Mouse (Mus musculus) activated CD4-positive, CD25-positive, alpha-beta regulatory T cell, adult 4 months (primary cell): ENCODE measurements at regions not wholly inside any gene's neighbourhood (a gene's known extent, or its start where the extent isn't known, plus 50 kb on each side); places are given as distances from the start of the nearest gene placed in this dataset.
"Not testable (repeated sequence)": the region's sequence is repeated elsewhere in the genome, so short reads cannot be mapped to it uniquely, and the experiment has no call there.

ENCODE experiments used
- ATAC-seq: one replicate; pipeline ENCODE4 v1.8.0; 2017

DNA sequence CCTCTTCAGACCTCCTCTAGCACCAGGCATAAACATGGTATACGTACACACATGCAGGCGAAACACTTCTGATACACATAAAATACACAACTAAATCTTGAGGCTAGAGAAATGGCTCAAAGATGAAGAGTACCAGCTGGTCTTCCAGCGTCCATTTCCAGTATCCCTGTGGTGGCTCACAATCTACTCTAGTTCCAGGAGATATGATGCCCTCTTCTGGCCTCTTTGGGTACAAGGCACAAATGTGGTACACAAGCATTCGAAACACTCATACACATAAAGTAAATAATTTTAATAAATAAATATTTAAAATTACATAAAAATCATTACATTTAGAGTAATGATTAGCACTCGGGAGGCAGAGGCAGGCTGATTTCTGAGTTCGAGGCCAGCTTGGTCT is 50.7 kb upstream of the Rabgap1l start:
- peak; percentile 19 for ATAC-seq

DNA sequence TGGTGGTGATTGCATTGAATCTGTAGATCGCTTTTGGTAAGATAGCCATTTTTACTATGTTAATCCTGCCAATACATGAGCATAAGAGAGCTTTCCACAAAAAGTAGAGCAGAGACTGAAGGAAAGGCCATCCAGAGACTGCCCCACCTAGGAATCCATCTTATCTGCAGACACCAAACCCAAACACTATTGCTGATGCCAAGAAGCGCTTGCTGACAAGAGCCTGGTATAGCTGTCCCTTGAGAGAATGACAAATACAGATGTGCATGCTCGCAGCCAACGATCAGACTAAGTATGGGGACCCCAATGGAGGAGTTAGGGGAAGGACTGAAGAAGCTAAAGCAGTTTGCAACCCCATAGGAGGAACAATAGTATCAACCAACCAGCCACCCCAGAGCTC is 51.7 kb upstream of the Rabgap1l start:
- ATAC-seq, result not testable (repeated sequence)

DNA sequence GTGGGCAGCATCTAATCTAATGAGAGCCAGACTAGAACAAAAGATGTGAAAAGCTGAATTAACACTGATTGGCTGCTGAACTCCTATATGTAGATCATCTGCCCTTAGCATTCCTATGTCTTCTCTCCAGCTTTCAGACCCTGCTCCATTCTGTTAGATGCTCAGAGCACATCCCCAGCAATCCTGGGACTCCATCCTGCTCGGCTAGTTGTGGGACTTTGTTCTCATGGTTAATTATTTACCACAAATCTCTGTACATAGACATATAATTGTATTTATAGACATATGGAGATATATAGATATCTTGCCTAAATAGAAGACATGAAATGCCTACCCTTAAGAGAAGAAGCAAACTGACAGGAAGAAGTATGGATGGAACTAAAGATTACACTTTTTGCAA is 55.5 kb upstream of the Rc3h1 start:
- no peak for ATAC-seq

DNA sequence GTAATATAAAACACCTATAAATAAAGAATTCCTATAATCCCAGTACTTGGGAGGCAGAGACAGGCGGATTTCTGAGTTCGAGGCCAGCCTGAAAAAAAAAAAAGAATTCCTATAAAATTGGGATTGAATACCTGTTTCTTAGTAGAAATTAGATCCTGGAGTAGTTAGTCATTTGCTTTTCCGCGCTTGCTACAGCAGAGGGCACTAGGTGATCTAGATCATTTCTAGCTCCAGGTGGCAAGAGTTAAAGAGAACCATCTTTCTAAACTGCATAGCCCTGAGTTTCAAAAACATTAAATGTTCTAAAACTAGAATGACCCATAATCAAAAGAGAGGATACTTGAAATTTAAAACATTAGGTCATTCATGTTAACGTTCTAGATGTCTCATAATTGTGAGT is 51.8 kb upstream of the Rc3h1 start:
- no peak for ATAC-seq

DNA sequence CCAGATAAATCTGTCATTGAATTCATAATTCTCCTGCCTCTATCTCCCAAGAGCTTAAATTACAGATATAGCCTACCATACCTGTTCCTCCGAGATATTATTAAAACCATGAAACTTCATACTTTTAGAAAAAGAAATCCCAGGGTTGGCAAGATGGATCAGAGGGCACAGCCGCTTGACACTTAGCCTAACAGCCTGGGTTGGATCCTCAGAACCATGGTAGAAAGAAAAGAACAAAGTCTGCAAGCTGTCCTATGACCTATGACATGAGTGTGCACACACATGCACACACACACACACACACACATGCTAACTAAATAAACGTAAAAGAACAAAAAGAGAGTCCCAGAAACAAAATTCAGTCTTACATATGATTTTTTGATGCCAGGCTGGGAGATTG is 50.8 kb upstream of the Rc3h1 start:
- ATAC-seq, result no peak

DNA sequence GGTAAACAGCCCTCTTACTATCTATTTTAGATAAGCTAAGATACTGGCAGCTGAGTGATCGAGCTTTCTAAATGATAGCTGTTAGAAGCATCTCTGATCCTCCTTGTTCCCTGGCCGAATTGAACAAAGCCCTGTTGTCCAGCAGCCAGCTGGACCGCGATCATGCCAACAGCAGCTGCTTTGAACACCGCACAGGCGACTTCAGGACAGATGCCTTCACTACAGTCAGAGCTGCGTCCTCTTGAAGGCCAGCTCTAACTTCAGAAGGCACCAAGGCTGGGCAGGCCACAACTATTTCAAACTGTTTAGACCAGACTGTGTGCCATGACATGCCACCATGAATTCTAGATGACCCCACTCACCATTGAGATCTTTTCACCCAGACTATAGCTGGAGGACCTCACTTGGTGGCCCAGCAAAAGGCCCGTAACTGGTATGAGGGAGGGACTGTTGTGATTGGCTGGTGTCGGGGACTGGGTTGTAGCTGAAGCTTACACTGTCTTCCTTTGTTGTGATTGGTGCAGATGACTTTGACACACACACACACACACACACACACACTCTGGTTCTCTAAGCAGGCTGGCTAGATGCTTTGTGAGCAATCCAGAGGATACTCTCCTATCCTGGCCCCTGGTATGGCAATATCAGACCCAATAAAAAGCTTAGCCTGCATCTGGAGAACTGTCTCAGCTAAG is 50.1 kb upstream of the Rc3h1 start:
- ATAC-seq, result no peak
